Mouse (Mus musculus) hindbrain, embryonic 13.5 days (tissue): ENCODE measurements around the gene Gnai2. TPM values are rescaled to one million over a fixed set of nuclear protein-coding genes. Genes with fewer than 3 reads are reported as not detected.

Source experiments
- ATAC-seq: fragments of 200-750 bp; cut with Nextera tagmentation; 2 replicates; pipeline ENCODE4 v1.8.0; 2017; ENCODE audit warnings: moderate TSS enrichment; ENCODE audit not compliant: low FRiP score
- H3K27ac ChIP-seq: fragments of 300-500 bp; sonication (generic); 2 replicates; pipeline ENCODE4 v1.5.1; 2015; ENCODE audit warnings: inconsistent platforms, mild to moderate bottlenecking, moderate library complexity
- H3K27me3 ChIP-seq: fragments of 300-500 bp; sonication (generic); 2 replicates; pipeline ENCODE4 v1.6.1; 2015; ENCODE audit warnings: mild to moderate bottlenecking, inconsistent platforms
- H3K36me3 ChIP-seq: fragments of 300-500 bp; sonication (generic); 2 replicates; pipeline ENCODE4 v1.6.1; 2015; ENCODE audit warnings: mild to moderate bottlenecking, inconsistent platforms
- H3K4me1 ChIP-seq: fragments of 300-500 bp; sonication (generic); replicated peaks from 2 replicates; pipeline ENCODE4 v1.6.1; 2015; ENCODE audit warnings: inconsistent platforms
- H3K4me2 ChIP-seq: fragments of 300-500 bp; sonication (generic); 2 replicates; pipeline ENCODE4 v1.6.1; 2015; ENCODE audit warnings: inconsistent platforms, mild to moderate bottlenecking, moderate library complexity
- H3K4me3 ChIP-seq: fragments of 300-500 bp; sonication (generic); 2 replicates; pipeline ENCODE4 v1.5.1; 2015; ENCODE audit warnings: mild to moderate bottlenecking, inconsistent platforms
- H3K9ac ChIP-seq: fragments of 300-500 bp; sonication (generic); 2 replicates; pipeline ENCODE4 v1.6.1; 2015; ENCODE audit warnings: mild to moderate bottlenecking, inconsistent platforms
- H3K9me3 ChIP-seq: fragments of 300-500 bp; sonication (generic); 2 replicates; pipeline ENCODE4 v1.6.1; 2016; ENCODE audit warnings: inconsistent platforms
- WGBS: fragments of 180-500 bp; shearing (Covaris S2); methylation state at CpG from one replicate; pipeline ENCODE4 v1.1.7; 2015; 5-methylcytosine and 5-hydroxymethylcytosine counted together
- polyA plus RNA-seq: library from polyadenylated mRNA; unstranded; fragments of >200 nt; fragmentation: Nextera tagmentation; extraction: Ambion mirVana; gene quantifications from 2 replicates; pipeline ENCODE4 v1.2.1, GENCODE M21; 2015

Gene Gnai2
- polyA plus RNA-seq, 1 experiment from 2014 or later = 338 TPM

- no peaks in the 10 kb centered on the region for H3K9me3 ChIP-seq
- peak overlapping the region; percentile 95 for H3K4me2 ChIP-seq
- H3K9ac ChIP-seq = peak overlapping the region; percentile 94
- H3K27me3 ChIP-seq = no peaks in the 10 kb centered on the region
- H3K27ac ChIP-seq = peak overlapping the region; percentile 97
- peaks cover 90% of the 10 kb centered on the region for H3K4me1 ChIP-seq
- H3K36me3 ChIP-seq = peaks cover 11% of the 10 kb centered on the region; the same call in 1 of the 2 replicates
- 0 out of 2 replicates have a peak overlapping the region, but pooled peaks have one; percentile 14 for H3K4me3 ChIP-seq
- ATAC-seq = no peak
- WGBS = 16% methylated on average over 20 of the region's 20 CpGs
These were observed 7.5 kb downstream of the Gnai2 start for GRCm38 (mm10) chr9:107627387-107628255.

- peaks cover 15% of the 10 kb centered on the region; the same call in 1 of the 2 replicates for H3K36me3 ChIP-seq
- H3K4me3 ChIP-seq = peak overlapping the region; percentile 14; the same call in 1 of the 2 replicates
- H3K9ac ChIP-seq = peak overlapping the region; percentile 94
- peak; percentile 59 for ATAC-seq
- H3K27me3 ChIP-seq = no peaks in the 10 kb centered on the region
- H3K4me1 ChIP-seq = peaks cover 83% of the 10 kb centered on the region
- peak overlapping the region; percentile 95 for H3K4me2 ChIP-seq
- no peaks in the 10 kb centered on the region for H3K9me3 ChIP-seq
- peak overlapping the region; percentile 97 for H3K27ac ChIP-seq
- WGBS = 0% methylated on average over 2 of the region's 2 CpGs
These were observed 8.3 kb downstream of the Gnai2 start for GRCm38 (mm10) chr9:107626844-107627277.

DNA sequence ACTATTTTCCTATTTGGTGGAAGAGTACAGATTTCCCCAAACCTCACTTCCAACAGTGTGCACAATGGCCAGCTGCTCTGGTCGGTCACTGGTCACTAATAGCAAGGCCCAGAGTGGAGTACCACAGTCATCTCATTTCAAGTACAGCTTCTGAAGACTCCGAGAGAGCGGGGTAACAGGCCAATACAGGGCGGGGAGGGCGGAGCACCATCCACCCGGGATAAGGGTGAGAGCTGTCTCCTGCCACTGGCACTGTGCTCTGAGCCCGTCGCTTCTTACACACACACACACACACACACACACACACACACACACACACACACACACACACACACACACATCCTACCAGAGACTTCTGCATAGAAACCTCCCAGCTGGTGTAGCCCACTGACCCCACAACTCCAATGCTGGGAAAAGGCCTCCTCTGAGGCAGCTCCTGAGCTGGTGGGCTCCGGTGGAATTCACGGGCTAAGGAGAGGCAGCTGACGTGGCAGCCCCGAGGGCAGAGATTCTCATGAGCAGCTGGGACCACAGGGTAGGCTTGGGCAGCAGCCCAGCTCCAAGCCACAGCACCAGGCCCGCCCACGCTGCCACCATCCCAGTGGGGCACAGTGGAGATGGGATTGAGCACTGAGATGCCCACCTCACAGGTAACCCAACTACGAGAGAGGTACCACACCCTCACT lies 8.9 kb downstream of the Gnai2 start:
- no peaks in the 10 kb centered on the region for H3K9me3 ChIP-seq
- H3K4me2 ChIP-seq = peak overlapping the region; percentile 95
- peak overlapping the region; percentile 94 for H3K9ac ChIP-seq
- 29% methylated on average over 15 of the region's 15 CpGs for WGBS
- peaks cover 15% of the 10 kb centered on the region; the same call in 1 of the 2 replicates for H3K36me3 ChIP-seq
- peak overlapping the region; percentile 97 for H3K27ac ChIP-seq
- peaks cover 77% of the 10 kb centered on the region for H3K4me1 ChIP-seq
- no peaks in the 10 kb centered on the region for H3K27me3 ChIP-seq
- peak overlapping the region; percentile 14; the same call in 1 of the 2 replicates for H3K4me3 ChIP-seq
- peak; percentile 34 for ATAC-seq

- Histone ChIP-seq H3K36me3 (peaks cover 15% of the 10 kb centered on the region; the same call in 1 of the 2 replicates), H3K9me3 (no peaks in the 10 kb centered on the region), H3K4me2 (no peak overlapping the region), H3K27ac (peak overlapping the region; percentile 97), H3K4me1 (peaks cover 69% of the 10 kb centered on the region), H3K9ac (peak overlapping the region; percentile 49; the same call in 1 of the 2 replicates), H3K27me3 (no peaks in the 10 kb centered on the region), H3K4me3 (no peak overlapping the region)
- WGBS = 87% methylated on average over 12 of the region's 12 CpGs
- no peak for ATAC-seq
These were observed 9.6 kb downstream of the Gnai2 start for GRCm38 (mm10) chr9:107625351-107626128.

DNA sequence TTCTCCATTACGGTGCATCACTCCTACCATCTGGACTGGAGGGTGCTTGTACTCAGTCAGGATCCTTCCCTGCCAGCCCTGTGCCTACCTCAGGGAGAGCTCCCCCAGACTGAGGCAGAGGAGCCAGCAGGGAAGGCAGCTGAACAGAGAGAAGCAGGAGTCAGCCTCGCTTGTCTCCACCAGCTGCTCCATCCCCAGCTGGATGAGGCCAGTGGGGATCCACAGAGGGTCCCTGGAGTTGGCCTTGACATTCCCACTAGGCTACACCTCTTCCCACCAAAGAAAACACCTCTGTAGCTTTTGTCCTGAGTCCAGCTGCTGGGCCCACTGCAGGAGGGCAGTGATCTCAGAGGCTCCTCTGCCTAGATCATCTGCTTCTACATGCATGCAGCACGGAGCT lies 10.2 kb downstream of the Gnai2 start:
- Histone ChIP-seq H3K4me3 (no peak overlapping the region), H3K4me1 (peaks cover 65% of the 10 kb centered on the region), H3K9me3 (no peaks in the 10 kb centered on the region), H3K36me3 (peaks cover 19% of the 10 kb centered on the region), H3K27ac (peak overlapping the region; percentile 97), H3K27me3 (no peaks in the 10 kb centered on the region), H3K9ac (peak overlapping the region; percentile 49; the same call in 1 of the 2 replicates), H3K4me2 (no peak overlapping the region)
- 64% methylated on average over 3 of the region's 3 CpGs for WGBS
- no peak for ATAC-seq

GRCm38 (mm10) chr9:107624539-107624938 lies 10.6 kb downstream of the Gnai2 start:
- no peak for ATAC-seq
- H3K4me1 ChIP-seq = peaks cover 65% of the 10 kb centered on the region
- 62% methylated on average over 5 of the region's 5 CpGs for WGBS

GRCm38 (mm10) chr9:107620954-107621353 lies 14.2 kb downstream of the Gnai2 start:
- Histone ChIP-seq H3K9ac (no peak overlapping the region), H3K4me1 (peaks cover 46% of the 10 kb centered on the region), H3K36me3 (peaks cover 54% of the 10 kb centered on the region), H3K27ac (no peak overlapping the region), H3K4me3 (no peak overlapping the region), H3K4me2 (no peak overlapping the region), H3K27me3 (no peaks in the 10 kb centered on the region), H3K9me3 (no peaks in the 10 kb centered on the region)
- no peak for ATAC-seq

More at GRCm38 (mm10) chr9:107624539-107624938, 10.6 kb downstream of the Gnai2 start:
- H3K9ac ChIP-seq = peak overlapping the region; percentile 49; the same call in 1 of the 2 replicates
- H3K9me3 ChIP-seq = no peaks in the 10 kb centered on the region
- peak overlapping the region; percentile 97 for H3K27ac ChIP-seq
- H3K4me3 ChIP-seq = no peak overlapping the region
- H3K4me2 ChIP-seq = no peak overlapping the region
- H3K36me3 ChIP-seq = peaks cover 23% of the 10 kb centered on the region
- H3K27me3 ChIP-seq = no peaks in the 10 kb centered on the region

GRCm38 (mm10) chr9:107619546-107619879 lies 15.7 kb downstream of the Gnai2 start:
- 75% methylated on average over 13 of the region's 13 CpGs for WGBS
- Histone ChIP-seq H3K36me3 (peaks cover 62% of the 10 kb centered on the region), H3K27me3 (no peaks in the 10 kb centered on the region), H3K4me2 (no peak overlapping the region), H3K9me3 (no peaks in the 10 kb centered on the region), H3K9ac (peak overlapping the region; percentile 43), H3K4me1 (peaks cover 41% of the 10 kb centered on the region), H3K4me3 (no peak overlapping the region), H3K27ac (peak overlapping the region; percentile 81)
- no peak for ATAC-seq

GRCm38 (mm10) chr9:107618778-107619545 lies 16.2 kb downstream of the Gnai2 start:
- H3K27me3 ChIP-seq = no peaks in the 10 kb centered on the region
- H3K4me3 ChIP-seq = no peak overlapping the region
- 56% methylated on average over 13 of the region's 13 CpGs for WGBS
- no peak for ATAC-seq
- H3K27ac ChIP-seq = peak overlapping the region; percentile 81
- H3K9ac ChIP-seq = peak overlapping the region; percentile 43
- H3K36me3 ChIP-seq = peaks cover 63% of the 10 kb centered on the region
- H3K9me3 ChIP-seq = no peaks in the 10 kb centered on the region
- no peak overlapping the region for H3K4me2 ChIP-seq
- peaks cover 36% of the 10 kb centered on the region for H3K4me1 ChIP-seq

DNA sequence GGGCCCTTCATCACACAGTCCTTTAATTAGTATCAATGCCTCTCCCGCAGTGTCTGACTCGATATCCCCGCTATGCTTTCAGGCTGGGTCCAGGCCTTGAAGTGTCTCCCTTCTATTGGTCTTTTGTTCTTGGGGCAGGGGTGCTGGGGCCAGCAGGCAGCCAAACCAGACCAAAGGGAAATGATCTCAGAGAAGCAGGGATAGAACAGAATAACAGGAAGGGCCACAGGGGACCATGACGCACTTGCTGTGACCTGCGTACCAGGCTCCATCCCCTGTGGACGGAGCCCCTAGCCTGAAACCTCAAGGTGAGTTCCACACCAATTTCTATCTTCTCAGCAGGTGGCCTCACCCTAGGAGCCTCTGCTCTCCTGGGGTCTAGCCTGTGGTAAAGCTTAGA lies 17.1 kb downstream of the Gnai2 start:
- Histone ChIP-seq H3K27ac (peak overlapping the region; percentile 81), H3K4me3 (no peak overlapping the region), H3K36me3 (peaks cover 65% of the 10 kb centered on the region), H3K4me1 (peaks cover 34% of the 10 kb centered on the region), H3K27me3 (no peaks in the 10 kb centered on the region), H3K4me2 (no peak overlapping the region), H3K9me3 (no peaks in the 10 kb centered on the region), H3K9ac (no peak overlapping the region)
- no peak for ATAC-seq
- WGBS = 93% methylated on average over 6 of the region's 6 CpGs

DNA sequence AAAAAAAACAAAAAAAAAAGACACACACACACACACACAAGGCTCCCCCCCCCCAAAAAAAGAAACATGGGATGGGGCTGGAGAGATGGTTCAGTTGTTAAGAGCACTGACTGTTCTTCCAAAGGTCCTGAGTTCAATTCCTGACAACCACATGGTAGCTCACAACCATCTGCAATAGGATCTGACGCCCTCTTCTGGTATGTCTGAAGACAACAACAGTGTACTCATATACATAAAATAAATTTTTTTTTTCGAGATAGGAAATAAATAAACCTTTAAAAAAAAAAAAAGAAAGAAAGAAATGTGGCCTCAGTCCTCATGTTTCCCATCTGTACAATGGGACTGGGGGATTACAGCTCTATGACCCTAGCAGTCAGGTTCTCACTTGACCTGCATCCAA lies 17.7 kb downstream of the Gnai2 start:
- H3K36me3 ChIP-seq = peaks cover 65% of the 10 kb centered on the region

More for the DNA sequence above, 17.7 kb downstream of the Gnai2 start:
- Histone ChIP-seq H3K9me3 (no peaks in the 10 kb centered on the region), H3K4me3 (no peak overlapping the region), H3K9ac (no peak overlapping the region), H3K4me2 (no peak overlapping the region), H3K27me3 (no peaks in the 10 kb centered on the region), H3K4me1 (peaks cover 38% of the 10 kb centered on the region), H3K27ac (no peak overlapping the region)
- no peak for ATAC-seq
- WGBS = 80% methylated on average over 2 of the region's 2 CpGs
